Mouse (Mus musculus) cerebellum, adult 2 months (tissue): Measurements from ENCODE around the gene Muc3. TPM values are rescaled to one million over a fixed set of nuclear protein-coding genes. Genes with fewer than 3 reads are reported as not detected.
"Not testable (repeated sequence)": the region's sequence is repeated elsewhere in the genome, so short reads cannot be mapped to it uniquely, and the experiment has no call there.

Experiments
- DNase-seq, 2 experiments: peaks; one replicate each; pipeline ENCODE4 v3.0.0; 2021
- H3K27ac ChIP-seq: fragments of 200-500 bp; 2 replicates; pipeline ENCODE4 v1.5.1; 2012; ENCODE audit warnings: low read length, control low read depth, inconsistent platforms; ENCODE audit not compliant: insufficient read depth
- H3K27me3 ChIP-seq: fragments of 200-500 bp; 2 replicates; pipeline ENCODE4 v1.6.1; 2012; ENCODE audit warnings: inconsistent platforms, mild to moderate bottlenecking, low read length, moderate library complexity; ENCODE audit not compliant: control insufficient read depth, insufficient read depth
- H3K4me1 ChIP-seq: fragments of 200-500 bp; 2 replicates; pipeline ENCODE4 v1.6.1; 2011; ENCODE audit warnings: low read length; ENCODE audit not compliant: control insufficient read depth, insufficient read depth
- H3K4me3 ChIP-seq: fragments of 200-500 bp; replicated peaks from 2 replicates; pipeline ENCODE3; 2011; ENCODE audit warnings: mild to moderate bottlenecking, low read depth, low read length, control low read depth; ENCODE audit not compliant: insufficient read depth
- CTCF ChIP-seq: fragments of 200-500 bp; IDR thresholded peaks from 2 replicates; pipeline ENCODE4 v1.5.1; 2011; ENCODE audit warnings: low read depth, mild to moderate bottlenecking, control low read depth, low read length, moderate library complexity, borderline replicate concordance; ENCODE audit not compliant: insufficient read depth
- POLR2A ChIP-seq: fragments of 200-500 bp; IDR thresholded peaks from 2 replicates; pipeline ENCODE4 v1.6.1; 2011; ENCODE audit warnings: low read length, control low read depth, borderline replicate concordance; ENCODE audit not compliant: insufficient read depth
- whole genome bisulfite sequencing: fragments of 180-500 bp; shearing (Covaris S2); methylation state at CpG from one replicate; pipeline ENCODE4 v1.1.7; 2018; 5-methylcytosine and 5-hydroxymethylcytosine counted together
- polyA plus RNA-seq: library from polyadenylated mRNA; depleted of rRNA; stranded (reverse); fragments of >200 nt; gene quantifications from 2 replicates; pipeline ENCODE4 v1.2.3, GENCODE M21; 2012

Gene Muc3
- polyA plus RNA-seq, 1 experiment, result not detected

DNA sequence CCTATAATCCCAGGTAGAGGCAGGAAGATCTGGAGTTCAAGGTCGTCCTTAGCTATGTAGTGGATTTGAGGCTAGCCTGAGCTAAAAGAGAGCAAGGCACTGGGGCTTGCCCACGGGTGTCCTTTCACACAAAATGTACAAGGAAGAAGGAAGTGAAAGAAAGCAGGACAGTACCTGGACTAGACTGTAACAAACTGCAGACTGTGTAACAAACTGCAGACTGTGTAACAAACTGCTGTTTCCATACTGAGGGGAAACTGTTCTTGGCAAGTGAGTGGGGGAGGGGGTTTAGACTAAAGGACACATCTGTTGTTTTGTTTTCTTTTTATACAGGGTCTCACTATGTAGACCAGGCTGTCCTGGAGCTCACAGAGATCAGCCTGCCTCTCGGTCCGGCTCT lies 27.8 kb downstream of the Muc3 start:
- no peak overlapping the region for H3K4me3 ChIP-seq
- no peak for DNase-seq
- no peaks in the 10 kb centered on the region for H3K4me1 ChIP-seq
- no peaks in the 10 kb centered on the region for H3K27me3 ChIP-seq
- no peak overlapping the region for H3K27ac ChIP-seq
- TF ChIP-seq CTCF (no peak), POLR2A (no peak)
- WGBS, result 74% methylated on average over 4 of the region's 4 CpGs

DNA sequence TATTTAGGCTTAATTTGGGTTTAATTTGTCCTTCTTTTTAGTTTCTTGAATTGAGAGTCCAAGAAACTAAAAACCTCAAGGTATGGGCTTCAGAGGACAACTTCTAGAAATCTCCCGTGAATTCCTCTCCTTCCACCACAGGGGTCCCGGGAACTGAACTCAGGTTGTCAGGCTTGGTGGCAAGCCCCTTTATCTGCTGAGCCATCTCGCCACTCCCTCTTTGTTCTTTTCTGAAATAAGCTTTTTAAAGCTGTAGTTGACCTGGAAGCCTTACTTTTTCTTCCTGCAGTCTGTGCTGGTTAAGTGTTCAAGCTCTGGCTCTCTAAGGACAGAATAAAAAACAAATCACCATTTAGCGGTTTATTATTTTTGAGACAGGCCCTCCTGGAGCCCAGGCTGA lies 30.2 kb downstream of the Muc3 start:
- H3K27me3 ChIP-seq, result no peaks in the 10 kb centered on the region
- no peak overlapping the region for H3K4me3 ChIP-seq
- no peak overlapping the region for H3K27ac ChIP-seq
- 75% methylated on average over 4 of the region's 4 CpGs for WGBS
- no peak for DNase-seq
- no peaks in the 10 kb centered on the region for H3K4me1 ChIP-seq
- TF ChIP-seq POLR2A (no peak), CTCF (no peak)

DNA sequence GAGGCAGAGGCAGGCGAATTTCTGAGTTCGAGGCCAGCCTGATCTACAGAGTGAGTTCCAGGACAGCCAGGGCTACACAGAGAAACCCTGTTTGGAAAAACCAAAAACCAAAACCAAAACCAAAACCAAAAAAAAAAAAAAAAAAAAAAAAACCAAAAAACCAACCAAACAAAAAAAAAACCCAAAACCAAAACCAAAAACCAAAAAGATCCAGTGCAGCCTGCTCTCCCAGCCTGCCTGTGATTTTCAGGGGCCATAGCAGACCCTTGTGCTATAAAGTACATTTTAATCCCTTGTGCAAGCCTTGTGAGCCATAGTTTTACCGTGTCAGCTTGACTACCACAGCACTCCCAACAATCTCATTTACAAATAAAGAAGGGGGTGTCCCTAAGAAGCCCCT lies 31.1 kb downstream of the Muc3 start:
- not testable (repeated sequence) for H3K27ac ChIP-seq, H3K27me3 ChIP-seq, H3K4me3 ChIP-seq, DNase-seq, H3K4me1 ChIP-seq
- WGBS, result 84% methylated on average over 3 of the region's 3 CpGs

DNA sequence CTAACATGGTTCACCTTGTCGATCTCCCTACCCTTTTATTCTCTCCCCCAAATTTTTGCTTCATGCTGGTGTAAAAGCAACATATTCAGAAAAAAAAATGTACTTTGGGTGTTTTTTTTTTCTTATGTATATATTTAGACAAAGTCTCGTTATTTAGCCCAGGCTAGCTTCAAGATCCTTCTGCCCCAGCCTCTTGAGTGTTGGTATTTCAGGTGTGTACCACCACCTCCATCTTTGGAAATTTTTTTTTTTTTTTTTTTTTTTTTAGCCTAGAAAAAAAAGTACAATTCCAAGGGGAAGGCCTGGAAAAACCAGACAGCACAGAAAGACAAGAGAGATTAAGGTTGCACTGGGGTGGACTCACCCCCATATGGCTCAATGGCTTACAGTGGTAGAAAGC lies 32.1 kb downstream of the Muc3 start:
- no peak overlapping the region for H3K27ac ChIP-seq
- WGBS, result 89% methylated on average over 2 of the region's 2 CpGs
- no peaks in the 10 kb centered on the region for H3K4me1 ChIP-seq
- TF ChIP-seq CTCF, result no peak
- TF ChIP-seq POLR2A, result no peak
- no peak overlapping the region for H3K4me3 ChIP-seq
- no peak for DNase-seq
- no peaks in the 10 kb centered on the region for H3K27me3 ChIP-seq

DNA sequence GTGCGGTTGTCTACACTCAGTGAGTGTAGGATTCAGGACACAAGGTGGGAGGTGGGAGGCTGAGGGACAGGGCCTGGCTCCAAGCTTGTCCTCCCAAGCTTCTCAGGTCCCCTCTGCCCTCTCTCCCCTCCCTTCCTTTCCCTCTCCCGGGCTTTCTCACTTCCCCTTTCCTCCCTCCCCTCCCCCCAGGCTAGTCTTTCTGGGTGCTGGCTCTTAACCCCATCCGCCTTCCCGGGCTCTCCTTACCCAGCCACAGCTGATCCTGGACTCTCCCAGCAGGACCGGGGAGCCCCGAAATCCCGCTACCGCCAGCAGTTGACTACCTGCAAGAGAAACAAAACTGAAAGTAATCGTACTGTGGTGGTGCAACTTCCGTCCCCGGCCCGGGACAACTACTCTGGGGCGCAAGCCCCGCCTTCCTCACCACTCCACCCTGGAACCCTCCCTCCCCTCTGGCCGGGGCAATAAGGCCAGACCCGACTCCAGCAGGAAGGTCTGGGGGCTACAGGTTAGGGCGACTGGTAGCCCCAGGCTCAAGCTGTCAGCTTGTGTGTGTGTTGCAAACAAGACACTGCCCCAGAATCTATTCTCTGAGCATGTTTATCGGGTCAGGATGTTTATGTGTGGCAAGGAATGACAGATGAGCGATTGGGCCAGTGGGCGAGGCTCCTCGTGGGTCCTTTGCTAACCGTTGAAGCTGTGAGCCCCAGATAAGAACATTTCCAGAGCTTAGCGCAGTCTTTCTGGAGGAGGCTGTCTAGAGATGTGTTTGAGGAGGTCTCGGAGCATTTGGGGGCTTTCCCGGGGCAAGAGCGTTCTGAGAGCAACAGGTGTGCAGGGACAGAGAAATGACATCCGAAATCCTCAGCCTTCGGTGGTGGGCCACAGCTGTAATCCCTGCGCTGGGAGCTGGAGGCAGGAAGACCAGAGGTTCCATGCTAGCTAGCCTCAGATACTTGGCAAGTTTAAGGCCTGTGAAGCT lies 33.0 kb downstream of the Muc3 start, which contains the start of gene Trim56:
Gene Trim56, minus strand, starts transcription at position 344 of the 982 bp plus-strand sequence.
- 12% methylated on average over 29 of the region's 29 CpGs for WGBS
- Histone ChIP-seq H3K4me3 (peak within 1 kb of the TSS; percentile 40), H3K4me1 (no peaks in the 10 kb centered on the region), H3K27me3 (no peaks in the 10 kb centered on the region), H3K27ac (no peak within 1 kb of the TSS)
- TF ChIP-seq CTCF, result no peak
- no peak for TF ChIP-seq POLR2A
- no peak for DNase-seq

DNA sequence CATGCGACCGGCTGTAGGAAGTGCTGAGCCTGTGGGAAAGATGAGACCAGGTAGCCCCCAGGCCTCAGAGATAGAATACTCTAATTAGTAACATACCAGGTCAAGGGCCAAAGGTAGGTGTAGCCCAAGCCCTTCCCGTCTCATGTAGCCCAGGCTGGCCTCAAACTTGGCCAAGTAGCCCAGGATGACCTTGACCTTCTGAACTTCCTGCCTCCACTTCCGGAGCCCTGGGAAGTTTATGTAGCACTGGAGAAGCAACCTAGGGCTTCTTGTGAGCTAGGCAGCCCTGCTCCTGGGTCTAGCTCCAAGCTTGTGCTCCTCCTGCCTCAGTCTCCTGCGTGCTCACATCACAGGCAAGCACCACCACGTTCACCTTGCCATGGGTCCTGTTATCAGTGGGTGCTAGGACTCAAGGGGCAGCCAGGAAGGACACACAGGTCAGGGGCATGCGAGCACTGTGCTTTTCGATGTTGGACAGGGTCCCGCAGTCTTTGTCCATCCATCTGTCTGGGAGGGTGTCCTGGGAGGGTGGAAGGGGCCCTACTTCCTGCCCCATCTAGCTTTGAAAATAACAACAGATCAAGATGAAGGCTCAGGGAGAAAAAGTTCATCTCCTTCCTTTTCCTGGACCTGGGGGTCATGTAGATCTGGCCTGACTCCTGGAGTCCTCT lies 34.1 kb downstream of the Muc3 start:
- Histone ChIP-seq H3K4me1 (no peaks in the 10 kb centered on the region), H3K27me3 (no peaks in the 10 kb centered on the region), H3K4me3 (no peak overlapping the region), H3K27ac (no peak overlapping the region)
- TF ChIP-seq POLR2A (no peak), CTCF (no peak)
- DNase-seq, result no peak
- 89% methylated on average over 9 of the region's 9 CpGs for WGBS

DNA sequence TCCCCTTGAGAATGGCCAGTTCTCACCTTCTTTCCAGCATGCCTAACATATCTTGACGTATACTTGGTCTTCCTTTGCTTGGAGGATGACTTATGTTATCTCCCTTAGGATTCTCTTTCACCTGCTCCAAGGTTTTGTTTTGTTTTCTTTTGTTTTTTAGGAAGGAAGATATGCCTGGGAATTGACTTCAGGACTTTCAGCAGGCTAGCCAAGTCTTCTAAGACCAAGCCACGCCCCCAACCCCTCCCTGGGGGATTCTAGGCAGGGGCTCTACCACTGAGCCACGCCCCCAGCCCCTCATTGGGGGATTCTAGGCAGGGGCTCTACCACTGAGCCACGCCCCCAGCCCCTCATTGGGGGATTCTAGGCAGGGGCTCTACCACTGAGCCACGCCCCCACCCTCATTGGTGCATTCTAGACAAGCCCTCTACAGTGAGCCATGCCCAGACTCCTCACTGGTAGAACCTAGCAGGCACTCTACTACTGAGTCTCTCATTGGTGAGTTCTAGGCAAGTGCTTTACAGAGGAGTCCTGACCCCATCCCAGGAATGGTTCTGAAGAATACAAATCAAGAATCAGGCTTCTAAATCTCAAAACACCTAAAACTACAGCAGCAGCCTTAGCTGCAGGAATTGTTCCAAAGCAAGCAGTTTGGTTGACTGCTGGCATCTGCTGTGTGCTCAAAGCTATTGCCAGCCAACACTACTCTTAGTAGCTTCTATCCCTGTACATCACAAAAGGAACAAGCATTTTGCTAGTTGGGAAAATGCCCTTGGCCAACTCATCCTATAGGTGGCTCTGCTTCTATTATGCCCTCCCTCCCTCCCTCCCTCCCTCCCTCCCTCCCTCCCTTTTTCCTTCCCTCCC lies 37.3 kb downstream of the Muc3 start:
- DNase-seq, result no peak
- TF ChIP-seq POLR2A (no peak), CTCF (no peak)
- no peak overlapping the region for H3K4me3 ChIP-seq
- no peaks in the 10 kb centered on the region for H3K27me3 ChIP-seq
- H3K27ac ChIP-seq, result no peak overlapping the region
- 80% methylated on average over 5 of the region's 5 CpGs for WGBS
- H3K4me1 ChIP-seq, result no peaks in the 10 kb centered on the region
